Mouse (Mus musculus) hindbrain, embryonic 14.5 days (tissue): ENCODE measurements around the gene Map2k2. TPM values are rescaled to one million over a fixed set of nuclear protein-coding genes. Genes with fewer than 3 reads are reported as not detected.

ENCODE experiments used
- ATAC-seq: fragments of 200-750 bp; cut with Nextera tagmentation; 2 replicates; pipeline ENCODE4 v1.8.0; 2017; ENCODE audit warnings: moderate number of reproducible peaks, mild to moderate bottlenecking, moderate TSS enrichment, moderate library complexity; ENCODE audit not compliant: low FRiP score
- DNase-seq: peaks from one replicate; pipeline ENCODE4 v3.0.0-alpha.2; 2015; ENCODE audit warnings: low spot score
- H3K27ac ChIP-seq: fragments of 300-500 bp; sonication (generic); 2 replicates; pipeline ENCODE4 v1.5.1; 2014; ENCODE audit warnings: mild to moderate bottlenecking, moderate library complexity
- H3K27me3 ChIP-seq: fragments of 300-500 bp; sonication (generic); 2 replicates; pipeline ENCODE4 v1.6.1; 2014; ENCODE audit warnings: mild to moderate bottlenecking, low read length, mixed read lengths; ENCODE audit not compliant: control insufficient read depth, insufficient read depth
- H3K36me3 ChIP-seq: fragments of 300-500 bp; sonication (generic); replicated peaks from 2 replicates; pipeline ENCODE4 v1.6.1; 2014; ENCODE audit not compliant: control insufficient read depth, insufficient read depth
- H3K4me1 ChIP-seq: fragments of 300-500 bp; sonication (generic); replicated peaks from 2 replicates; pipeline ENCODE4 v1.6.1; 2014; ENCODE audit warnings: antibody characterized with exemption, low read length, mixed read lengths; ENCODE audit not compliant: control insufficient read depth, insufficient read depth
- H3K4me2 ChIP-seq: fragments of 300-500 bp; sonication (generic); replicated peaks from 2 replicates; pipeline ENCODE4 v1.6.1; 2014; ENCODE audit warnings: mild to moderate bottlenecking, moderate library complexity
- H3K4me3 ChIP-seq: fragments of 300-500 bp; sonication (generic); replicated peaks from 2 replicates; pipeline ENCODE4 v1.5.1; 2014; ENCODE audit warnings: mild to moderate bottlenecking, low read length
- H3K9ac ChIP-seq: fragments of 300-500 bp; sonication (generic); 2 replicates; pipeline ENCODE4 v1.6.1; 2014
- H3K9me3 ChIP-seq: fragments of 300-500 bp; sonication (generic); 2 replicates; pipeline ENCODE4 v1.6.1; 2016; ENCODE audit warnings: low read length; ENCODE audit not compliant: control insufficient read depth
- WGBS: fragments of 180-500 bp; shearing (Covaris S2); extraction: QIAGEN DNeasy Blood & Tissue Kit; methylation state at CpG from one replicate; pipeline ENCODE4 v1.1.7; 2014; 5-methylcytosine and 5-hydroxymethylcytosine counted together
- polyA plus RNA-seq: library from polyadenylated mRNA; unstranded; fragments of >200 nt; fragmentation: Nextera tagmentation; extraction: Ambion mirVana; gene quantifications from 2 replicates; pipeline ENCODE4 v1.2.1, GENCODE M21; 2014

Gene Map2k2
- polyA plus RNA-seq, 1 experiment from 2014 or later, result 222 TPM

DNA sequence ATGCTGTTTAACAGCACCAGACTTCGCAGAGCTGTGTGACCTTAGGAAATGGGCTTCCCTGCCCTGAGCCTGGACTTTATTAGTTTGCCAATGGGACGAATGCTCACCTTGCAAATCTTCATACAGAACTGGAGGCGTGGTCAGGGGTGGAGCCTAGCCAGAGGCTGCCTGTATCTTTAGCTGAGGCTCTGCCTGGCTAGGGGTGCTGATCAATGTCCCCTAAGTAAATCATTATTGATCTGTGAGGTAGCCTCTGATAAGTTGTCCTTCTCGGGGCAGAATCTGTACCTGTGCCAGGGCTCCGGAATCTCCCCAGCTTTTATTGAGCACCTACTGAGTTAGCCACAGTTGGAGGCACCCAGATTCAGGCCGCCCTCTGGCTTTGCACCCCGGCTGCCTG is 15.1 kb upstream of the Map2k2 start:
- no peak overlapping the region for H3K9ac ChIP-seq
- H3K27me3 ChIP-seq, result no peaks in the 10 kb centered on the region
- DNase-seq, result no peak
- H3K27ac ChIP-seq, result no peak overlapping the region
- H3K36me3 ChIP-seq, result no peaks in the 10 kb centered on the region
- 80% methylated on average over 7 of the region's 7 CpGs for WGBS
- no peaks in the 10 kb centered on the region for H3K9me3 ChIP-seq
- no peak overlapping the region for H3K4me2 ChIP-seq
- H3K4me3 ChIP-seq, result no peak overlapping the region
- no peak for ATAC-seq
- no peaks in the 10 kb centered on the region for H3K4me1 ChIP-seq

DNA sequence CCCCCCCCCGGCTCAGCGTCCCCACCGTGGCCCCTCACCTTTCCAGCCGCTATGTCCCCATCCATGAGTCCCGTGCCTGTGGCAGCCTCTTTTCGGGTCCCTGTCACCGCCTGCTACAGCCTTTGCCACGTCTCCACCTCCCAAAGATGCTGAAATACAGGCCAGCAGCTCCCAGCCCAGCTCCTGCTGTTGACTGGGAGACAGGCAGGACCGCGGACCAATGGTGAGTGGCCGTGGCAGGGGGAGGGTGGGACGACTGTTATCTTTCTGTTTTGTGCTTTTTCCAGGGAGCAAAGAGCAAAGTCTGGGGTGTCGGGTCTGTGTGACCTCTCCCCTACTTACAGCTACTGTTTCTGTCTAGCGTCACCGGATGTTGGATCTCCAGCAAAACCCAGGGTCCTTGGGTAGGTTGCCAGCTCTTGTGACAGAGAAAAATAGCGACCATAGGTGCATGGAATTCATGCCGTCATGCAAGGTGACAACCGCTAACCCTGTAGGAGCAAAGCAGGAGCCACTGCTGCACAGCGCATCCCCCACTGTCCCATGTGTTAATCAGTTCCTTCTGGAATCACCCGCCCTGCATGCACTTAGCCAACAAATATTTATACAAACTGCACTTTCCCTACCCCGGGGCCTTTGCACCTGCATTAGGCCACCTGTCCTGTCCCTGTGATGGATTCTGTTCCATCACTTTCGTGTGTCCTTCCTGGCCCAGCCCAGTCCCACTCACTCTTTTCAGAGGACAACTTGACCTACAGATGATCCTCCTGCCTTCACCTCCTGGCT is 13.1 kb upstream of the Map2k2 start:
- DNase-seq (no peak), ATAC-seq (no peak)
- Histone ChIP-seq H3K27me3 (no peaks in the 10 kb centered on the region), H3K4me2 (no peak overlapping the region), H3K27ac (no peak overlapping the region), H3K9me3 (no peaks in the 10 kb centered on the region), H3K4me3 (no peak overlapping the region), H3K36me3 (no peaks in the 10 kb centered on the region), H3K4me1 (no peaks in the 10 kb centered on the region), H3K9ac (no peak overlapping the region)
- WGBS, result 62% methylated on average over 22 of the region's 22 CpGs

GRCm38 (mm10) chr10:81094931-81095678 is 10.6 kb upstream of the Map2k2 start:
- no peaks in the 10 kb centered on the region for H3K36me3 ChIP-seq
- no peak overlapping the region for H3K4me3 ChIP-seq
- H3K4me1 ChIP-seq, result no peaks in the 10 kb centered on the region
- 62% methylated on average over 9 of the region's 9 CpGs for WGBS
- no peak for ATAC-seq
- no peak overlapping the region for H3K4me2 ChIP-seq
- no peak overlapping the region for H3K27ac ChIP-seq
- no peaks in the 10 kb centered on the region for H3K27me3 ChIP-seq
- no peaks in the 10 kb centered on the region for H3K9me3 ChIP-seq
- no peak overlapping the region for H3K9ac ChIP-seq
- no peak for DNase-seq

GRCm38 (mm10) chr10:81106113-81106721 is 502 bp downstream of the Map2k2 start:
- no peaks in the 10 kb centered on the region for H3K9me3 ChIP-seq
- H3K9ac ChIP-seq, result peak overlapping the region; percentile 97
- H3K4me2 ChIP-seq, result peak overlapping the region; percentile 64
- ATAC-seq, result peak; percentile 88
- WGBS, result under 1% methylated on average over 35 of the region's 35 CpGs
- peak overlapping the region; percentile 99 for H3K27ac ChIP-seq
- peak; percentile 74 for DNase-seq
- H3K27me3 ChIP-seq, result no peaks in the 10 kb centered on the region
- H3K4me3 ChIP-seq, result peak overlapping the region; percentile 79
- peaks cover 20% of the 10 kb centered on the region for H3K4me1 ChIP-seq
- peaks cover 32% of the 10 kb centered on the region for H3K36me3 ChIP-seq

DNA sequence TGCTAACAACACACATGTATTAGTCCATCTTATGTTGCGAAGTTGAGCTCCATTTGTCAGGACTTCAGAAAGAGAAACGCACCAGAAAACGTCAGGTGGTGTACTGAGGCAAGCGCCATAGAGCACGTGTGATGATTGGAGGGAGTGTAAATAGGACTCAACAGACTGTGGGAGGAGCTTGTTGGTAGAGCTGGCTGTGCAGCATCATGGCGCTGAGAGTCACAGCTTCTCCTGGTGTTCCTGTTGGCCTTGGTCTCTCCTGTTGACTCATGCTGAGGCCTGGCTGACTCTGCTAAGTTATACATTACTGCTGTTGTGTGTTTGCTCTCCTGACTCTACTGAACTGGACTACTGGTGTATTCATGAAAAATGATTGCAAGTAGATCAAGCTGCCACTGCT is 7.2 kb downstream of the Map2k2 start:
- peaks cover 95% of the 10 kb centered on the region for H3K36me3 ChIP-seq
- H3K4me2 ChIP-seq, result no peak overlapping the region
- no peak overlapping the region for H3K4me3 ChIP-seq
- H3K4me1 ChIP-seq, result no peaks in the 10 kb centered on the region
- DNase-seq (no peak), ATAC-seq (no peak)
- WGBS, result 92% methylated on average over 6 of the region's 6 CpGs
- H3K9me3 ChIP-seq, result no peaks in the 10 kb centered on the region
- H3K27ac ChIP-seq, result no peak overlapping the region
- no peak overlapping the region for H3K9ac ChIP-seq
- no peaks in the 10 kb centered on the region for H3K27me3 ChIP-seq

GRCm38 (mm10) chr10:81119625-81120024 is 13.9 kb downstream of the Map2k2 start:
- Histone ChIP-seq H3K9me3 (no peaks in the 10 kb centered on the region), H3K36me3 (peaks cover 98% of the 10 kb centered on the region), H3K4me2 (no peak overlapping the region), H3K9ac (no peak overlapping the region), H3K4me3 (no peak overlapping the region), H3K27me3 (no peaks in the 10 kb centered on the region), H3K27ac (no peak overlapping the region), H3K4me1 (no peaks in the 10 kb centered on the region)
- DNase-seq (no peak), ATAC-seq (no peak)
- 95% methylated on average over 10 of the region's 10 CpGs for WGBS

GRCm38 (mm10) chr10:81120650-81121049 is 14.9 kb downstream of the Map2k2 start:
- ATAC-seq (no peak), DNase-seq (no peak)
- Histone ChIP-seq H3K4me1 (no peaks in the 10 kb centered on the region), H3K36me3 (peaks cover 92% of the 10 kb centered on the region), H3K9ac (no peak overlapping the region), H3K27me3 (no peaks in the 10 kb centered on the region), H3K27ac (no peak overlapping the region), H3K4me3 (no peak overlapping the region), H3K9me3 (no peaks in the 10 kb centered on the region), H3K4me2 (no peak overlapping the region)
- 85% methylated on average over 7 of the region's 7 CpGs for WGBS

- ATAC-seq, result no peak
- H3K36me3 ChIP-seq, result peaks cover 71% of the 10 kb centered on the region
- H3K4me2 ChIP-seq, result no peak overlapping the region
- H3K27me3 ChIP-seq, result no peaks in the 10 kb centered on the region
- no peak overlapping the region for H3K27ac ChIP-seq
- no peaks in the 10 kb centered on the region for H3K4me1 ChIP-seq
- H3K9me3 ChIP-seq, result no peaks in the 10 kb centered on the region
- H3K9ac ChIP-seq, result no peak overlapping the region
- 85% methylated on average over 2 of the region's 2 CpGs for WGBS
- no peak overlapping the region for H3K4me3 ChIP-seq
- no peak for DNase-seq
These were observed 17.2 kb downstream of the Map2k2 start for GRCm38 (mm10) chr10:81122889-81123288.

GRCm38 (mm10) chr10:81123500-81123899 is 17.8 kb downstream of the Map2k2 start:
- Histone ChIP-seq H3K27me3 (peaks cover 3% of the 10 kb centered on the region; the same call in 1 of the 2 replicates), H3K9me3 (no peaks in the 10 kb centered on the region), H3K9ac (no peak overlapping the region), H3K4me1 (no peaks in the 10 kb centered on the region), H3K4me3 (no peak overlapping the region), H3K4me2 (no peak overlapping the region), H3K36me3 (peaks cover 65% of the 10 kb centered on the region), H3K27ac (no peak overlapping the region)
- no peak for ATAC-seq
- no peak for DNase-seq
- WGBS, result 82% methylated on average over 11 of the region's 11 CpGs
